Mouse (Mus musculus) erythroblast, embryonic 14.5 days (primary cell): ENCODE data around the gene Cdon. TPM values are rescaled to one million over a fixed set of nuclear protein-coding genes. Genes with fewer than 3 reads are reported as not detected.

ENCODE experiments used
- H3K27me3 ChIP-seq: 2 replicates; pipeline ENCODE4 v1.6.1; 2012; ENCODE audit warnings: inconsistent platforms; ENCODE audit not compliant: control insufficient read depth
- H3K36me3 ChIP-seq: 2 replicates; pipeline ENCODE4 v1.6.1; 2012; ENCODE audit warnings: mild to moderate bottlenecking, inconsistent platforms; ENCODE audit not compliant: control insufficient read depth
- H3K4me1 ChIP-seq: 2 replicates; pipeline ENCODE4 v1.6.1; 2012; ENCODE audit warnings: inconsistent platforms; ENCODE audit not compliant: control insufficient read depth
- H3K4me3 ChIP-seq: replicated peaks from 2 replicates; pipeline ENCODE3; 2012; ENCODE audit warnings: moderate library complexity, mild to moderate bottlenecking, inconsistent platforms
- H3K9me3 ChIP-seq: 2 replicates; pipeline ENCODE4 v1.6.1; 2012; ENCODE audit warnings: low read length, inconsistent platforms, mixed read lengths; ENCODE audit not compliant: control insufficient read depth
- GATA1 ChIP-seq: IDR thresholded peaks from 2 replicates; pipeline ENCODE4 v1.6.1; 2012; ENCODE audit warnings: low read length, inconsistent platforms, mixed read lengths
- TAL1 ChIP-seq: IDR thresholded peaks from 3 replicates; pipeline ENCODE4 v1.6.1; 2012; ENCODE audit warnings: low read length, inconsistent platforms, mixed read lengths
- polyA plus RNA-seq: library from polyadenylated mRNA; stranded (reverse); fragments of >175 nt; gene quantifications from 2 replicates; pipeline ENCODE4 v1.2.3, GENCODE M21; 2012

The Cdon gene
- polyA plus RNA-seq, 1 experiment: not detected

DNA sequence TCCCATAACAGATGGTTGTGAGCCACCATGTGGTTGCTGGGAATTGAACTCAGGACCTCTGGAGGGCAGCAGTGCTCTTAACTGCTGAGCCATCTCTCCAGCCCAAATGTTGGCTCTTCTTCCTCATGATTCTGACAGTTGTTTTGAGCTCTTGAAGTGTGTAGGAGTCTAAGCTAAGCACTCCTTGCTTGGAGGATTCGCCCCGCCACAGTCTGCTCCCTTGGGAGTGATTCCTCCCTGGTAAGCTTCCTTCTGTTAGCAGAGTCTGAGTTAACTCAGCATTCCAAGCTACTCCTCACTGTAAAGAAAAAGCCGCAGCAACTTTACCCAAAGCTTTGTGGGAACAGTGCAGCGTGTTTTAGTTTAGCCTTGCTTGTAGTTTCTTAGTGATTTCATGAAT, 67.6 kb downstream of the Cdon start:
- H3K27me3 ChIP-seq: no peaks in the 10 kb centered on the region
- TF ChIP-seq GATA1: no peak
- no peaks in the 10 kb centered on the region for H3K4me1 ChIP-seq
- H3K9me3 ChIP-seq: no peaks in the 10 kb centered on the region
- no peaks in the 10 kb centered on the region; the same call in 1 of the 2 replicates for H3K36me3 ChIP-seq
- H3K4me3 ChIP-seq: no peak overlapping the region

DNA sequence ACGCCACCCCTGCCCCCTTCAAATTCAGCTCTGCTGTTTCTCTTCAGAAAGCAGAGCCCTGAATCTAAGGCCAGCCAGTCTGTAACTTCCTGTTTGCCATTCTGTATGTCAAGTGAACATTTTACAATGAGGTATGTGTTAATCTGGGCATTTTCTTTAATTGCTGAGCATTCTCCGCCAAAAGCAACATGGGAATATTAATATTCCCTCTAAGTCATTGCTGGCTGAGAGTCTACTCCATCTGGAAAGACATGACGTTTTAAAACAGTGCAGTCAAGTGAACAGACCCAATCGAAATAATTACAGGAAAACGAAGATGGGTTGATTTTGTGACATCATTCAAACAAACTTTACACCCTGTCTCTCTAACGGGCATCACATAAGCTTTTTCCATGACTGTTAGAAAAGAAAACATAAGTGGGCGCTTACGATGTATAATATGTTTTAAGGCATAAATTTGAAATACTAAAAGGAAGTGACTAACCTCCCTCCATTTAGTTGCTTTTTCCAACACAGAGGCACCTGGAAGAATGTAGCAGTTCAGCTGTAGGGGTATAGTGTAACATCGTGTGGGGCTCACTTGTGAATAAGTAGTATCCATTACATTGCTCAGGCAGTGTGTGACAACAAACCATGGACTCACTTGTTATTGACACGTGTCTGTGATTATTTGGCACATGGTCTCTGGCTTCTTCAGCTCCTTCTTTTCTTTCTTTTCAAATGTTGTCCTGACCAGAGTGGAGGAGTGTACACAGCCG, 70.4 kb downstream of the Cdon start:
- Histone ChIP-seq H3K27me3 (no peaks in the 10 kb centered on the region), H3K4me3 (no peak overlapping the region), H3K4me1 (no peaks in the 10 kb centered on the region), H3K36me3 (no peaks in the 10 kb centered on the region; the same call in 1 of the 2 replicates), H3K9me3 (no peaks in the 10 kb centered on the region)
- TF ChIP-seq GATA1: no peak
- TF ChIP-seq TAL1: no peak

DNA sequence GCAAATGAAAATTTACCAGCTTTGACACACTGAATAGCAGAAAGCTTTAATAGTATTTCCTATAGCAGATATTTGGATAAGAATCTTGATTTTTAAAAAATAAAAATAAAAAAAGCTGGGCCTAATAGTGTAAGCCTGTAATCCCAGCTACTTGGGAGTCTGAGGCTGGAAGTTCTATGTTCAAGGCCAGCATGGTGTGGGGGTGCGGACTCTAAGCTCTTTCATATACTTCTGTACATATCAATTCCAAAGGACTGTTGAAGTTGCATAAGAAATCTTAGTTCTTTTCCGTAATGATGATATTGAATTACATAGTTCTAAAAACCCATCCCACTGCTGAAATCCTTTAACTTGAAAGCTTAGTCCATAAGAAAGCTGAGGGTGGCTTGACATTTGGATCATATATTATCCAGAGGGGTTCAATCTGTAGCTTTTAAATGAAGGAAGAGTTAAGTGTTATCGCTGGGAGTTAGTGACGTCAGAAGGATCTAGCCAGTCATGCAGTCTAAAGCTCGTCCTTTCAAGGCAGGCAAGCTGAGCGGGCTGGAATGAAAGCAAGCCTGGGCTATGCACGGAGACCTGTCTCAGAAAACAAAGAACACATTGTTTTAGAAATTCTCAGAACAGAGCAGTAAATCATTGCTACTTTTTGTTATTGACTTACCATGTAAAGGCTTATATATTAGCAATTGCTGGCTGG, 72.3 kb downstream of the Cdon start:
- Histone ChIP-seq H3K9me3 (no peaks in the 10 kb centered on the region), H3K36me3 (no peaks in the 10 kb centered on the region; the same call in 1 of the 2 replicates), H3K4me3 (no peak overlapping the region), H3K4me1 (no peaks in the 10 kb centered on the region), H3K27me3 (no peaks in the 10 kb centered on the region)
- TF ChIP-seq TAL1 (no peak), GATA1 (no peak)

DNA sequence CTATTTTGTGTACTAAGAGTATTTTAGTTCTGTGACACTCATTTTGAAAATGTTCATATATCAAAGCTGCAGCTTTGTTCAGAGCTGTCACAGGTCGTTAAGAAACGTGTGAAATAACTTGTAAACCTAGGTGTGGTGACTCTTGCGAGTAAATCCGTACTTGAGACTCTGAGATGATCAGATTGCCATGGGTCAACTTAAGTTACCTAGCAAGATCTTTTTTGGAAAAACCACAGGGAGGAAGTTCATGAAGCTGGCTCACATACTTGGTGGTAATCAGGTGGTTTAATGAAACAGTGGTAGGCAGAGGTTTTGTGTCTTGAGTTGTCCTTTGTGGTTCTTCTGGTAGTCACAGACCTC, 72.8 kb downstream of the Cdon start:
- TF ChIP-seq TAL1 (no peak), GATA1 (no peak)
- H3K27me3 ChIP-seq: no peaks in the 10 kb centered on the region
- no peak overlapping the region for H3K4me3 ChIP-seq
- H3K4me1 ChIP-seq: no peaks in the 10 kb centered on the region
- no peaks in the 10 kb centered on the region for H3K9me3 ChIP-seq
- no peaks in the 10 kb centered on the region; the same call in 1 of the 2 replicates for H3K36me3 ChIP-seq

DNA sequence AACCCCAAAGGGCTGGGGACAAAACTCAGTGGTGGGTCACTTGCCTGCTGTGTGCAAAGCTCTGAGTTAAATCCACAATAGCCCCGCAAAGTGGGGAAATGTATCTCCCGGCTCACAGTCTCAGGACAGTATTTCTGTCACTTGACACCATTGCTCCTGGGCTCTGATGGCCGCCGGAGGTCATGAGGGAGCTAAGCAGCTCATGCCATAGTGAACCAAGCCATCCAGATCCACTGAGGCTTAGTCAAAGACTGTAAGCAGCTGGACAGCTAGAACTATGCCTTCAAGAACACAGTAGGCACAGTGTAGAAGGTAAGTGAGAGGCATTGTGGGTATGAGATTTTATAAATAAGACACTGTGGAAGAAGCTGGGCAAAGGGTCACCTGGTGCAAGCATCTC, 74.0 kb downstream of the Cdon start:
- H3K4me1 ChIP-seq: no peaks in the 10 kb centered on the region
- no peaks in the 10 kb centered on the region for H3K27me3 ChIP-seq
- H3K4me3 ChIP-seq: no peak overlapping the region
- TF ChIP-seq GATA1 (no peak), TAL1 (no peak)
- no peaks in the 10 kb centered on the region for H3K36me3 ChIP-seq
- H3K9me3 ChIP-seq: no peaks in the 10 kb centered on the region

DNA sequence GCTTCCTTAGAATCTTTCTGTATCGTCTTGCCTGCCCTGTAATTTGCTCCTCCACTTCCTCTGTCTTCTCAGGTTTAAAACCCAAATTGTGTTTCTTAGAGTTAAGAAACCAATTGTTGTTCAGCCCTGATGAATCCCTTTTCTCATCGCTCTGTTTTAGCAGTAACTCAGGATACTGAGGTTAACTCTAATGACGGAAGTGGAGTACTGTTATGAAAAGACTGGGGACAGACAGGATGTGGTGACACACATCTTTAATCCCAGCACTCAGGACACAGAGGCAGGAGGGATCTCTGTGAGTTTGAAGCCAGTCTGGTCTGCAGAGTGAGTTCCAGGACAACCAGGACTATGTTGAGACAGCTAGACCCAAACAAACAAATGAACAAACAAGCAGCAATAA, 74.5 kb downstream of the Cdon start:
- no peaks in the 10 kb centered on the region for H3K36me3 ChIP-seq
- no peaks in the 10 kb centered on the region for H3K4me1 ChIP-seq
- H3K27me3 ChIP-seq: no peaks in the 10 kb centered on the region
- TF ChIP-seq TAL1: no peak
- no peak for TF ChIP-seq GATA1
- no peak overlapping the region for H3K4me3 ChIP-seq
- H3K9me3 ChIP-seq: no peaks in the 10 kb centered on the region

DNA sequence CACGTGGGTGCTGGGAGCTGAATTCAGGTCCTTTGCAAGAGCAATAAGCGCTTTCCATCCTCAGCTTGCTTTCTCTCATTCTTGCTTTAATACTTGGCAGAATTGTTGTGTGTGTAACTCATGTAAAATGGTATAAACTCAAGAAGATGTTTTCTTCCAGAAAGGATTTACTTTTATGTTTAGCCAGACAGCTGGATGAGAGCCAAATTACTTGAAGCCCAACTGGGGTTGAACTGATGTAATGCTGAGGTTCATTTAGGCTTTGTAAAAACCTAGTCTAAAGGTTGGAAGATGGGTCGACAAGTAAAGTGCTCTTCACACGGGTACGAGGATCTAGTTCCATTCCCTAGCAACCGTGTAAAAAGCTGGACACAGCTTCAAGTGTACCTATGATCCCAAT, 79.0 kb downstream of the Cdon start:
- no peaks in the 10 kb centered on the region for H3K4me1 ChIP-seq
- H3K4me3 ChIP-seq: no peak overlapping the region
- H3K36me3 ChIP-seq: no peaks in the 10 kb centered on the region
- H3K27me3 ChIP-seq: no peaks in the 10 kb centered on the region
- no peaks in the 10 kb centered on the region for H3K9me3 ChIP-seq
- TF ChIP-seq TAL1 (no peak), GATA1 (no peak)

DNA sequence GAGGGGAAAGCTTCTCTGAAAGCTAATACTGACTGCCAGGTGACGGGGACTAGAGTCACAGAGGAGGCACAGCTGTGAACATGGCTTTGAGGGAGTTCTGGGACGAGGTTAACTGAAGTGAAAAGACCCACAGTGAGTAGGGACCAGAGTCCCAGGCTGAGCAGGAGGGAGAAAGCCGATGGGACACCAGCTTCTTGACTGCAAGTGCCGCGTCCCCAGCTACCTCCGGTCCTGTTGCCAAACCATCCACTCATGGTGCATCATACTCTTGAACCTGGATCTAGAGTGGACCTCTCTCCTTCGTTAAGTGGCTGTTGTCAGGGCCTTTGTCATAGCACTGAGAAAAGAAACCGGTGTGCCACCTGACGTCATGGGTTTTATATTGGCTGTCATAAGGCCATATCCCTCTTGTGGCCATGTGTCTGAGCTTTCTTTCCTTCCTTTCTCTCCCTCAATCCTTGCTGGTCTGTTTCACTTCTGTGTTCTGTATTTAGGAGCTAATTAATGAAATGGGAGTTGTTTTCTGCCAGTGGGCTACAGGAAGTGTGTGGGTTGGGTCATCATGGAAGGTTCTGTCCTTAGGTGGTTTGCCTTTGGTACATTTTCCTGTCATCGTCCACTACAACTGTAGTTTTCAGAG, 81.6 kb downstream of the Cdon start:
- no peaks in the 10 kb centered on the region for H3K27me3 ChIP-seq
- TF ChIP-seq GATA1 (no peak), TAL1 (no peak)

DNA sequence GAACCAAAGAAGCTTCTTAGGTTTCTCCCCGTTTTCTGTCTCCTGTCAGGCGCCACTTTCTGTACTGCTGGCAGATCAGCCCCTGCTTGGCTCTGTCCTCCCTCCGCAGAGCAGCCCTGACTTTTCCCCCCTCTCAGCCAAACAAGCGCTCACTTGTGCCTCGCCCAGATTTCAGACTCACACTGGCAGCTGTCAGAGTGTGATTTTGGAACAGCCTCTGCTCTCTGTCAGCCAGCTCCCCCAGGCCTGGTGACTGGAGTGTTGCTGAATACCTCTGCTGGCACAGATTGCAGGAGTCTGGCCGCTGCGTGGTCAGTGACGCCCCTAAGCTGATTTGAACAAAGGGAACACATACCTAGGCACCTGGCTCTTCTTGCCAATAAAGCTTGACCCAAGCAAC, 87.3 kb downstream of the Cdon start:
- Histone ChIP-seq H3K4me3 (no peak overlapping the region), H3K4me1 (no peaks in the 10 kb centered on the region), H3K27me3 (no peaks in the 10 kb centered on the region), H3K36me3 (no peaks in the 10 kb centered on the region), H3K9me3 (no peaks in the 10 kb centered on the region)
- TF ChIP-seq TAL1 (no peak), GATA1 (no peak)

More for the DNA sequence above, 81.6 kb downstream of the Cdon start:
- Histone ChIP-seq H3K4me3 (no peak overlapping the region), H3K4me1 (no peaks in the 10 kb centered on the region), H3K9me3 (no peaks in the 10 kb centered on the region), H3K36me3 (no peaks in the 10 kb centered on the region)
